Mouse (Mus musculus): Measurements from ENCODE around the gene Emc8.

- TF ChIP-seq POLR2AphosphoS2 (IDR thresholded peaks at IDR 0.05; ENCODE audit: insufficient read length, low read depth) = peak; percentile 98
- peak; percentile 96 for TF ChIP-seq POLR2A (IDR thresholded peaks at IDR 0.05; ENCODE audit: insufficient read length, low read depth)
- no peak for TF ChIP-seq MAX (IDR thresholded peaks at IDR 0.05; ENCODE audit: low read depth)
- no peak for TF ChIP-seq USF1 (IDR thresholded peaks at IDR 0.05; ENCODE audit: low read depth)
- no peak for TF ChIP-seq TCF12 (IDR thresholded peaks at IDR 0.05; ENCODE audit: insufficient read depth, poor library complexity, severe bottlenecking)
Observed at GRCm38 (mm10) chr8:120667561-120668373, 606 bp downstream of the Emc8 start, which contains the start of the genes Gm27021 and Cox4i1.
